ENCODE assay signal across 9 mouse cellular contexts in the genomic region with DNA sequence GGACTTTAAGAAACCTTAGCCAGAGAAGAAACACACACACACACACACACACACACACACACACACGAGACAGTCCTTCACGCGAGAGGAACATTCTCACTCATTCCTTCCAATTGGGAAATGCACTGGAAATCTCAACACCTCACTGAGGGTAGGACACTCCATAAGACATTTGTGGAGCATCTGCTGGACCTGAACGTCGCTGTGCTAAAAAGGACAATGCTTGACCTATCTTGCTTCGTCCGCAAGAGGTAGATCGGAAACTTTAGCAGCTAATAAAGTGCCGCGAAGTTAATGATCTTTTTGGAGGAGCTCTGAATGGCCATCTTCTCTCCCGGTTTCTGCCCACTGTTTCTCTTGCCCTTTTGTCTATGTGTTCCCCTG. TPM values are rescaled to one million over a fixed set of nuclear protein-coding genes. Genes with fewer than 3 reads are reported as not detected.
DNase-seq lines count a peak whose midpoint lies in the region; ATAC-seq lines count a peak whose summit lies in the region.
"Had no signal": no experiment of that assay in that cellular context is flagged by ENCODE, and none has a peak within 500 bp of the region (broad histone marks: within the 10 kb centered on the region; RNA-seq: fewer than 3 reads in every experiment).

No protein-coding gene starts in this region.

- WGBS in heart, embryonic 15.5 days, result 56% methylated on average over 11 of the region's 11 CpGs
- WGBS in forebrain, embryonic 14.5 days, result 38% methylated on average over 11 of the region's 11 CpGs
- whole genome bisulfite sequencing in midbrain, embryonic 10.5 days, result 59% methylated on average over 11 of the region's 11 CpGs

- H3K27ac ChIP-seq in heart, embryonic 15.5 days, result no peak overlapping the region
- H3K27ac ChIP-seq in forebrain, embryonic 14.5 days (ENCODE audit: low read depth, low read length), result no peak overlapping the region
- H3K27ac ChIP-seq in midbrain, embryonic 10.5 days (replicated peaks), result no peak overlapping the region

- H3K4me2 ChIP-seq in heart, embryonic 15.5 days, result peak overlapping the region; percentile 95
- H3K4me2 ChIP-seq in forebrain, embryonic 14.5 days (ENCODE audit: low read length), result peak overlapping the region; percentile 81

- ATAC-seq in heart, embryonic 15.5 days (replicated peaks; ENCODE audit: insufficient number of reproducible peaks, insufficient read depth, low FRiP score, low read depth), result no peak
- 0 out of 2 replicates have a peak, but pooled peaks have one; percentile 1 for ATAC-seq in forebrain, embryonic 14.5 days

- H3K9ac ChIP-seq in heart, embryonic 15.5 days, result no peak overlapping the region
- peak overlapping the region; percentile 71; the same call in 1 of the 2 replicates for H3K9ac ChIP-seq in forebrain, embryonic 14.5 days (ENCODE audit: low read length)

- no peak overlapping the region for H3K4me3 ChIP-seq in heart, embryonic 15.5 days
- peak overlapping the region; percentile 50 for H3K4me3 ChIP-seq in forebrain, embryonic 14.5 days (ENCODE audit: low read depth, low read length)
- peak overlapping the region; percentile 63 for H3K4me3 ChIP-seq in midbrain, embryonic 10.5 days

- no peaks in the 10 kb centered on the region for H3K9me3 ChIP-seq in heart, embryonic 15.5 days (replicated peaks)
- no peaks in the 10 kb centered on the region for H3K9me3 ChIP-seq in forebrain, embryonic 14.5 days (replicated peaks; ENCODE audit: control insufficient read depth, low read length)
- no peaks in the 10 kb centered on the region for H3K9me3 ChIP-seq in midbrain, embryonic 10.5 days (replicated peaks)

- no peaks in the 10 kb centered on the region for H3K36me3 ChIP-seq in heart, embryonic 15.5 days
- no peaks in the 10 kb centered on the region for H3K36me3 ChIP-seq in forebrain, embryonic 14.5 days (ENCODE audit: control insufficient read depth, insufficient read depth, low read length)
- H3K36me3 ChIP-seq in midbrain, embryonic 10.5 days, result no peaks in the 10 kb centered on the region

- peaks cover 16% of the 10 kb centered on the region for H3K4me1 ChIP-seq in heart, embryonic 15.5 days (replicated peaks)
- peaks cover 6% of the 10 kb centered on the region; the same call in 1 of the 2 replicates for H3K4me1 ChIP-seq in forebrain, embryonic 14.5 days (ENCODE audit: control insufficient read depth, insufficient read depth, low read length)
- H3K4me1 ChIP-seq in midbrain, embryonic 10.5 days, result peaks cover 24% of the 10 kb centered on the region

- H3K27me3 ChIP-seq in heart, embryonic 15.5 days, result peaks cover 24% of the 10 kb centered on the region
- H3K27me3 ChIP-seq in forebrain, embryonic 14.5 days (replicated peaks; ENCODE audit: control insufficient read depth, insufficient read depth, low read length), result no peaks in the 10 kb centered on the region
- H3K27me3 ChIP-seq in midbrain, embryonic 10.5 days (ENCODE audit: low read depth, poor library complexity, severe bottlenecking), result peaks cover 28% of the 10 kb centered on the region

- no peak for DNase-seq in heart, adult 18-20 months
- DNase-seq in MN1 (ENCODE audit: low spot score), result peak; percentile 49
- no peak for DNase-seq in forebrain, embryonic 14.5 days (ENCODE audit: low spot score)
- DNase-seq in midbrain, embryonic 10.5 days (ENCODE audit: low spot score), result peak; percentile 17
- DNase-seq in thymus, postnatal 4 days, result no peak
- DNase-seq in spleen, postnatal 4 days (ENCODE audit: low spot score in 2 of 2), result no peak
- no peak for DNase-seq in yolk sac, embryonic 10.5 days (ENCODE audit: low spot score)

RNA-seq across cellular contexts. Expression of gene Ascl4, which starts 1.7 kb away (rescaled TPM):
- not detected in 2 replicates for polyA plus RNA-seq in heart, embryonic 15.5 days (2015; fragmentation: Nextera tagmentation; extraction: Ambion mirVana)
- total RNA-seq in heart, adult 18-20 months (2021), result not detected
- polyA plus RNA-seq in forebrain, embryonic 14.5 days (2014; fragmentation: Nextera tagmentation; extraction: Ambion mirVana), result 0.17 and 0.24 TPM in 2 replicates
- polyA plus RNA-seq in midbrain, embryonic 10.5 days (2016; fragmentation: Nextera tagmentation; extraction: Ambion mirVana), result 0.49 and 0.79 TPM in 2 replicates
- total RNA-seq: MEL had no signal

RNA-seq across cellular contexts. Expression of gene Prdm4, which starts 12.3 kb away (rescaled TPM):
- 7.9 and 10.3 TPM in 2 replicates for polyA plus RNA-seq in heart, embryonic 15.5 days (2015; fragmentation: Nextera tagmentation; extraction: Ambion mirVana)
- total RNA-seq in heart, adult 18-20 months (2021), result 10 to 100 TPM; 11.2 to 12.4 TPM
- 24.9 and 27.9 TPM in 2 replicates for polyA plus RNA-seq in forebrain, embryonic 14.5 days (2014; fragmentation: Nextera tagmentation; extraction: Ambion mirVana)
- polyA plus RNA-seq in midbrain, embryonic 10.5 days (2016; fragmentation: Nextera tagmentation; extraction: Ambion mirVana), result 25.1 and 26.0 TPM in 2 replicates

RNA-seq across cellular contexts. Expression of gene Rtcb, which starts 28.4 kb away (rescaled TPM):
- polyA plus RNA-seq in heart, embryonic 15.5 days (2015; fragmentation: Nextera tagmentation; extraction: Ambion mirVana), result 110 and 131 TPM in 2 replicates
- total RNA-seq in heart, adult 18-20 months (2021), result 10 to 100 TPM; 82.3 to 82.9 TPM
- polyA plus RNA-seq in forebrain, embryonic 14.5 days (2014; fragmentation: Nextera tagmentation; extraction: Ambion mirVana), result 192 and 194 TPM in 2 replicates
- polyA plus RNA-seq in midbrain, embryonic 10.5 days (2016; fragmentation: Nextera tagmentation; extraction: Ambion mirVana), result 227 and 228 TPM in 2 replicates

Comparison
In these comparisons a context has a peak if more than half of its experiments do, and no peak if none do; other contexts are left out.
1. DNase-seq: peak in MN1 (single experiment) and midbrain, embryonic 10.5 days (single experiment); none in heart, adult 18-20 months (0 of 2), forebrain, embryonic 14.5 days (single experiment), thymus, postnatal 4 days (single experiment), spleen, postnatal 4 days (0 of 2) and yolk sac, embryonic 10.5 days (single experiment).